Mouse (Mus musculus) heart, embryonic 11.5 days (tissue): ENCODE data around the gene Mrpl22. TPM values are rescaled to one million over a fixed set of nuclear protein-coding genes. Genes with fewer than 3 reads are reported as not detected.
"Not testable (repeated sequence)": the region's sequence is repeated elsewhere in the genome, so short reads cannot be mapped to it uniquely, and the experiment has no call there.

ENCODE experiments used
- ATAC-seq: fragments of 200-750 bp; cut with Nextera tagmentation; replicated peaks from 2 replicates; pipeline ENCODE4 v1.8.0; 2017; ENCODE audit warnings: moderate library complexity; ENCODE audit not compliant: insufficient number of reproducible peaks, low FRiP score, low TSS enrichment
- H3K27ac ChIP-seq: fragments of 300-500 bp; sonication (generic); 2 replicates; pipeline ENCODE4 v1.5.1; 2014; ENCODE audit warnings: mild to moderate bottlenecking, low read depth, low read length
- H3K27me3 ChIP-seq: fragments of 300-500 bp; sonication (generic); 2 replicates; pipeline ENCODE4 v1.6.1; 2014; ENCODE audit warnings: mild to moderate bottlenecking, low read length, mixed read lengths; ENCODE audit not compliant: control insufficient read depth, insufficient read depth
- H3K36me3 ChIP-seq: fragments of 300-500 bp; sonication (generic); 2 replicates; pipeline ENCODE4 v1.6.1; 2014; ENCODE audit warnings: mild to moderate bottlenecking, low read length, moderate library complexity, mixed read lengths; ENCODE audit not compliant: control insufficient read depth, insufficient read depth
- H3K4me1 ChIP-seq: fragments of 300-500 bp; sonication (generic); 2 replicates; pipeline ENCODE4 v1.6.1; 2014; ENCODE audit warnings: low read length; ENCODE audit not compliant: control insufficient read depth, insufficient read depth
- H3K4me2 ChIP-seq: fragments of 300-500 bp; sonication (generic); 2 replicates; pipeline ENCODE4 v1.6.1; 2014; ENCODE audit warnings: mild to moderate bottlenecking, moderate library complexity
- H3K4me3 ChIP-seq: fragments of 300-500 bp; sonication (generic); 2 replicates; pipeline ENCODE4 v1.5.1; 2014; ENCODE audit warnings: low read depth, low read length
- H3K9ac ChIP-seq: fragments of 300-500 bp; sonication (generic); 2 replicates; pipeline ENCODE4 v1.6.1; 2014; ENCODE audit warnings: mild to moderate bottlenecking, low read depth, low read length, moderate library complexity
- H3K9me3 ChIP-seq: fragments of 300-500 bp; sonication (generic); replicated peaks from 2 replicates; pipeline ENCODE4 v1.6.1; 2016; ENCODE audit warnings: low read length; ENCODE audit not compliant: control insufficient read depth
- WGBS: fragments of 180-500 bp; shearing (Covaris S2); extraction: QIAGEN DNeasy Blood & Tissue Kit; methylation state at CpG from one replicate; pipeline ENCODE4 v1.1.7; 2014; ENCODE audit not compliant: insufficient replicate concordance; 5-methylcytosine and 5-hydroxymethylcytosine counted together
- polyA plus RNA-seq: library from polyadenylated mRNA; unstranded; fragments of >200 nt; fragmentation: Nextera tagmentation; extraction: Ambion mirVana; gene quantifications from 2 replicates; pipeline ENCODE4 v1.2.1, GENCODE M21; 2014

Mrpl22 gene
- polyA plus RNA-seq, 1 experiment from 2014 or later, result 109 TPM

DNA sequence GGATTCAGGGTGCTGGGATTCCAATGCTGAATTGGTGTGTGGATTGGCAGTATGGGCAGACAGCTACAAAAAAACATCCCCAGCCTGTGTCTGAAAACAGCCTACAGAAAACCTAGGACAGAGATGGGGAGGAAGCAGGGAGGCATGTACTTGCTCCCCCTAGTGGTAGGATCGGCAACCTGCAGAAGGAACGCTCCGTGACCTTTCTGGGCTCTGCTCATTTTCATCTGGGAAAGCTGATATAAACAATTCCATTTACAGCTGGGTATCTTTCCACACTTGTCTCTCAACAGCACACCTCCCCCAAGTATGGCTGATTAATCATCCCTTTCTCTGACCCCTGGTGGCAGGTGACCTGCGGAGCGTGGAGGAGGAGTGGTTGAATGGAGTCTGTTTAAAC is 54.2 kb downstream of the Mrpl22 start:
- H3K27ac ChIP-seq, result no peak overlapping the region
- 0 out of 2 replicates have a peak, but pooled peaks have one; percentile 39 for ATAC-seq
- H3K4me3 ChIP-seq, result no peak overlapping the region
- H3K4me1 ChIP-seq, result peaks cover 11% of the 10 kb centered on the region
- peak overlapping the region; percentile 21 for H3K4me2 ChIP-seq
- WGBS, result 6% methylated on average over 5 of the region's 5 CpGs
- H3K27me3 ChIP-seq, result no peaks in the 10 kb centered on the region
- no peak overlapping the region for H3K9ac ChIP-seq
- H3K36me3 ChIP-seq, result no peaks in the 10 kb centered on the region
- no peaks in the 10 kb centered on the region for H3K9me3 ChIP-seq

DNA sequence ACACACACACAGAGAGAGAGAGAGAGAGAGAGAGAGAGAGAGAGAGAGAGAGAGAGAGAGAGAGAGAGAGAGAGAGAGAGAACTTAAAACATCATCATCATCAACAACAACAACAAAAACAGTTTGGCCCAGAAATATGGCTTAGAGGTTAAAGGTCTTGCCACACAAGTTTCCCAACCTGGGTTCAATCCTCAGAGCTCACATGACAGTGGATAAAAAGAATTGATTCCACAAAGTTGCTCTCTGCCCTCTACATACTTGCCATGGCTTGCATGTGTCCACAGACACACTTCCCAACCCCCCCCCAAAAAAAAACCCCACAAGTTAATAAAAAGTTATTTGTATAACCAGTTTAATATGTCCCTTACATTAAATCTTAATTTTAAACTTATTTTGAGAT is 55.0 kb downstream of the Mrpl22 start:
- no peak for ATAC-seq
- no peak overlapping the region for H3K4me3 ChIP-seq
- peaks cover 11% of the 10 kb centered on the region for H3K4me1 ChIP-seq
- no peak overlapping the region for H3K4me2 ChIP-seq
- no peaks in the 10 kb centered on the region for H3K9me3 ChIP-seq
- no peaks in the 10 kb centered on the region for H3K36me3 ChIP-seq
- H3K27me3 ChIP-seq, result no peaks in the 10 kb centered on the region
- H3K9ac ChIP-seq, result no peak overlapping the region
- no peak overlapping the region for H3K27ac ChIP-seq

- not testable (repeated sequence) for H3K9ac ChIP-seq, H3K9me3 ChIP-seq, H3K27ac ChIP-seq, H3K36me3 ChIP-seq, ATAC-seq, H3K4me3 ChIP-seq, H3K27me3 ChIP-seq, H3K4me2 ChIP-seq
- H3K4me1 ChIP-seq, result peaks cover 11% of the 10 kb centered on the region
- 77% methylated on average over 2 of the region's 2 CpGs for WGBS
These were observed 56.6 kb downstream of the Mrpl22 start for GRCm38 (mm10) chr11:58228021-58228420.

Other genes starting within 250 kb of the Mrpl22 start
- gene Larp1, start 162.6 kb upstream of the Mrpl22 start, polyA plus RNA-seq, result 16.9 and 19.5 TPM in 2 replicates
- gene Gm12248, start 78.5 kb upstream of the Mrpl22 start, polyA plus RNA-seq, result not detected in 2 replicates
- gene Cnot8, start 67.5 kb upstream of the Mrpl22 start, polyA plus RNA-seq, result 67.0 and 83.1 TPM in 2 replicates
- gene Gemin5, start 3.1 kb upstream of the Mrpl22 start, polyA plus RNA-seq, result 15.3 TPM in 2 replicates
- gene Igtp, start 27.9 kb downstream of the Mrpl22 start, polyA plus RNA-seq, result 4.1 and 5.3 TPM in 2 replicates
- 1.4 and 1.6 TPM in 2 replicates for gene Irgm2, start 28.0 kb downstream of the Mrpl22 start, polyA plus RNA-seq
- gene 4930438A08Rik, start 103.1 kb downstream of the Mrpl22 start, polyA plus RNA-seq, result not detected in 2 replicates
- gene Zfp692, start 135.4 kb downstream of the Mrpl22 start, polyA plus RNA-seq, result 8.2 and 9.3 TPM in 2 replicates
- 31.2 and 33.8 TPM in 2 replicates for gene Zfp672, start 158.7 kb downstream of the Mrpl22 start, polyA plus RNA-seq
- gene Sh3bp5l, start 159.1 kb downstream of the Mrpl22 start, polyA plus RNA-seq, result 17.5 and 17.7 TPM in 2 replicates
- not detected in 2 replicates for gene Lypd8, start 207.4 kb downstream of the Mrpl22 start, polyA plus RNA-seq
- not detected in 2 replicates for gene 1810065E05Rik, start 249.4 kb downstream of the Mrpl22 start, polyA plus RNA-seq